Mouse (Mus musculus) layer of hippocampus, adult 9-10 months (tissue): Measurements from ENCODE around the gene Mrps15.
A peak's percentile ranks its signal among the peaks of the same experiment; 100 is the strongest.

Experiments
- DNase-seq: peaks from one replicate; pipeline ENCODE4 v3.0.0; 2022; ENCODE audit warnings: low spot score

The Mrps15 gene

GRCm38 (mm10) chr4:126046851-126047585 lies at the start of gene Mrps15:
Mrps15 (plus strand) TSS chr4:126046925.
- no peak for DNase-seq

- no peak for DNase-seq
Observed at GRCm38 (mm10) chr4:125997826-125998225, 48.9 kb upstream of the Mrps15 start.

DNA sequence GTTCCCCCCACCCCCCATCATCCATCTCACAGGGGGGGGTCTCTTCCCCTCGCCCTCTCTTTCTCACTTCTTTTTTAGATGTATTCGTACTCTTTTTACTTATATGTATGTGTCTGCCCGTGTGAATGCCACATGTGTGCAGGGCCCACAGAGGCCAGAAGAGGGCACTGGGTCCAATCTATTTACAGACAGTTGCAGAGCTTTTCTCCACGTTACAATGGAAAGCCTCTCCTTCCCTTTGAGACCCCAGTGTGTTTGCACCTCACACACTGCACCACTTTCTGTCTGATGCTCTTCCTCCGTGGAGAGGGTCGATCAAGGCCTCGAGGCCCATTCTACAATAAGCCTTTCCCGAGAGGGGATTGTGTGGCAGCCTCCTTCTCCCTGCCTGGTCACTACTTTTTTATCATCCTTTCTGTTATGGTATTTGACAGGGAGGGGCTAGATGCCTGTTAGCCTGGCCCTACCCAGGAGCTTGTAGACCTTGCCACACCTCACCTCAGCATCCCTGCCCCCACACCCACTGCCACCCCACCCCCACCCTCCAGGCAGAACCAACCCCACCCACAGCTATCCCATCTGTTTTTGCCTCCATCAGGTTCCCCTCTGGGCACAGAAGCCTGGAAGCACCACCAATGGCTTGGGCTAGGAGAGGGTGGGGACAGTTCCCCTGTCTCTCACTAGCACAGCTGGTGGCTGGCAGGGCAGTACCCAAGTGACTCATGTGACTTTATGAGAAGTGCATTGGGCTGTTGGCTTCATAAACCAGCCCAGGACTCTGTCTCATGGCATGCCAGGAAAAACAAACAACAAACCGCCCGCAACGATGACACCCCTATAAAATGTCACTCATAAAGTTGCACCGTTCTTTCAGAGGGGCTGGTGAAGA lies 45.2 kb upstream of the Mrps15 start:
- DNase-seq = no peak

- no peak for DNase-seq
Observed at GRCm38 (mm10) chr4:126017676-126018332, 28.9 kb upstream of the Mrps15 start.

GRCm38 (mm10) chr4:126018966-126019538 lies 27.7 kb upstream of the Mrps15 start:
- no peak for DNase-seq

DNA sequence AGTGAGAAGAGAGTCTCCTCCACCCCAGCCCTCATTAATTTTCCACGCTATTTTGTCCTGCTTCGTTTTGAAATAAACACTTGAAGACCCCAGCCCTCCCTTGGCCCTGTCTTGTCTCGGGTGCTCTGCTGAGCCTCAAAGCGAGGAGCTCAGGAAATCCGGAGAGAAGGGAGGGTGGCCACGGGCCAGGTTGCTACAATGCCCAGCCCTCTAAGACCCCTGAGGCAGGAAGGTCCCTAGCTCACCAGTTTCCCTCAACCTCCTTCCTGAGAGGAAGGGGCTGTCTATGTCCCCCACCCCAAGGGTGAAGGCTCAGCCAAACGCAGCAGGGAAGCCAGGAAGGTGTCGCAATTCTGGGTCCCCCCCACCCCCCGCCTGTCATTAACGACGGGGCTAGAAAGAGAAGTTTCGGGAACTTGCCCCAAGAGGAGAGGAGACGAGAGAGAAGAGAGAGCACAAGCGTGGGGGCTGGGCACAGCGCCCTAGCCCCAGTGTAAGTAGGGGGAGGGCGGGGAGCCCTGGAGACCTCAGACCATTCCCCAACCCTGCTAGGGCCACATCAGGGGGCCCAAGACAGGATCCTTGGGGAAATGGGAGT lies 22.3 kb upstream of the Mrps15 start, which contains the start of gene Csf3r:
Gene Csf3r, plus strand, starts transcription at position 248 of the 598 bp plus-strand sequence.
- DNase-seq = no peak

DNA sequence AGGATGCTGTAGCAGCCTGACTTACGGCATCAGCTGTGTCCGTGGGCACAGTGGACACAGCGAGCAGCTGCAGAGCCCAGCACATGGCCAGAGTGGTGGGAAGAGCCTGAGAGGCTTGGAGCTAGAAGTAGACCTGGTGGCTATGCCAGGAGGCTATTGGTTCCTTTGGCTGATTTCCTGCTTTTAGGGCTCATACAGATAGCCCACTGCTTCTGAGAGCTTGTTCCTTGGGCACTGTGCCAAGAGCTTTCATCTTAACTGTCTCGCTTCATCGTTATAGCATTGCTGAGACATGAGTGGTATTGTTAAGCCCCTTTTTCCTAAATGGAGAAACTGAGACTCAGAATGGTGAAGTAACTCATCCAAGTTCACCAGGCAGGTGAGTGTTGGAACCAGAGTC lies 20.9 kb upstream of the Mrps15 start:
- DNase-seq = no peak

GRCm38 (mm10) chr4:126027980-126028379 lies 18.7 kb upstream of the Mrps15 start:
- DNase-seq = no peak

GRCm38 (mm10) chr4:126029042-126029441 lies 17.7 kb upstream of the Mrps15 start:
- DNase-seq = no peak

- DNase-seq = no peak
Observed at GRCm38 (mm10) chr4:126030705-126031104, 16.0 kb upstream of the Mrps15 start.

- DNase-seq = no peak
Observed at GRCm38 (mm10) chr4:126035413-126035812, 11.3 kb upstream of the Mrps15 start.

DNA sequence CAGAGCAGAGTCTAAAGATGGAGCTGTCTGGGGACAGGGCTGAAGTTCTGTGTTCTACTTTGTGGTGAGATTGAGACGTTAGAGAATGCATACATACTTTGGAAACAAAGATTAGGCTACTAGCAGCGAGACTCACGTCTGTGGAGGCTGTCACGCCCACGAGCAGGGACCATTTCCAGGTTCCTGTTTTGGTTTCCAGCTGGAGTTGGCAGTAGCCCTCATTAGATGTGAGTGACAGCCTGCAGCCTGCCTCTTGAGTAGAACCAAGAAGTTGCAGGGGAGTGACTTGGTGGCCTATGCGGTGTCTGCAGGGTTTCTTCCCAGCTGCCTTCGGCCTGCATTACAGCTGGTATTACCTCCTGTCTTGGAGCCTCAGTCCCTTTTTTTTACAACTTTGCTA lies 4.9 kb downstream of the Mrps15 start:
- peak; percentile 70 for DNase-seq

- DNase-seq = no peak
Observed at GRCm38 (mm10) chr4:126057207-126058133, 10.7 kb downstream of the Mrps15 start.

DNA sequence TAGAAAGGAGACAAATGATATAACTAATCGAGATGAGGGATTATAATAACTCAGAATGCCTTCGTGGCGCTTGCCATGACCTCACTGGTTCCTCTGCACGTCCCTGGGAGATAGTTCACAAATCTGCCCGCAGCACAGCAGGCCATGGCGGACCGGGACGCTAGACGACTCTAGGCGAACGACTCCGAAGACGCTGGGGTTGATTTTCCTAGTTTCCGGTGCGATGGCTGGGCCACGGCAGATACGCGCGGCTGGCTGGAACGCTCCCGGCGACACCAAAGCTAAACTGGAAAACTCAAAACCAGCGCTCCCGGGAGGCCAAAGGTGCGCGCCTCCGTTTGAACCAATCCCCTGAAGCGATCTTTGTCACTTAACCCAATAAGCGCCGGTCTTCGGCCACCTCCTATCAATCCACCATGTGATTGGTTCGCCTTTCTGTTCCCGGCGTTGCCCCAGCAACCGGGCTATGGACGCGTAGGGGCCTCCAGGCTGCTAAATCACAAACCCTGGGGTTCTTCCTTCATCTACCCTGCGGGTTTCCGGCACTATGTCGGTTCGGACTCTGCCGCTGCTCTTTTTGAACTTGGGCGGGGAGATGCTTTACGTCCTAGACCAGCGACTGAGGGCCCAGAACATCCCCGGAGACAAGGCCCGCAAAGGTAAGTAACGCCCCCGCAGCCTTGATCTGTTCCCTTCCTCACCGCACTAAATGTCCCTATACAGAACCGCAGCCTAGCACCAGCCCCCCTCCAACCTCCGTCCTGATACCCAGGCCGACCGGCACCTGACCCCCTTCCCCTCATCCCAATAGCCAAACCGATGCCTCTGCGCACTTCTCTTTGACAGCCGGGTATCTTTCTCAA lies 11.6 kb downstream of the Mrps15 start, which contains the start of gene Oscp1:
Gene Oscp1, plus strand, starts transcription at position 432 of the 863 bp plus-strand sequence.
- DNase-seq = peak; percentile 87

- DNase-seq = no peak
Observed at GRCm38 (mm10) chr4:126058997-126059362, 12.3 kb downstream of the Mrps15 start.

GRCm38 (mm10) chr4:126062856-126063255 lies 16.1 kb downstream of the Mrps15 start:
- DNase-seq = no peak

DNA sequence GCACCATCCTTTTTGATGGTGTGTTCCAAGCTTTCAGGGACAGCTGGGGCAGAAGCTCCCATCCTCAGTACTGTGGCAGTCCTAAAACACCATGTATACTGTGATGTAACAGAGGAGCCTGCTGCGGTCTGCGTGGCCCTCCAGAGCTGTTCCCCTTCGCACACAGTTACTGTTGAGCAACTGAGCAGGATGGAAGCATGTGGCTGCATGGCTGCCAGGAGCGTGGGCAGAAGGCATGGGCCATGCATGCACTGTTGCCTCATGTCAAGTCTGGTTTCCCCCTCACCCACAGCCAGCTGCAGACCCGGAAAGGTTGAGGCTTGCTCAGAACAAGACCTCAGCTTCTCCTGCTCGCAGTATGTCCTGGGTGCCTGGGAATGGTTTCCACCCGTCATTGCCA lies 18.5 kb downstream of the Mrps15 start:
- peak; percentile 60 for DNase-seq

DNA sequence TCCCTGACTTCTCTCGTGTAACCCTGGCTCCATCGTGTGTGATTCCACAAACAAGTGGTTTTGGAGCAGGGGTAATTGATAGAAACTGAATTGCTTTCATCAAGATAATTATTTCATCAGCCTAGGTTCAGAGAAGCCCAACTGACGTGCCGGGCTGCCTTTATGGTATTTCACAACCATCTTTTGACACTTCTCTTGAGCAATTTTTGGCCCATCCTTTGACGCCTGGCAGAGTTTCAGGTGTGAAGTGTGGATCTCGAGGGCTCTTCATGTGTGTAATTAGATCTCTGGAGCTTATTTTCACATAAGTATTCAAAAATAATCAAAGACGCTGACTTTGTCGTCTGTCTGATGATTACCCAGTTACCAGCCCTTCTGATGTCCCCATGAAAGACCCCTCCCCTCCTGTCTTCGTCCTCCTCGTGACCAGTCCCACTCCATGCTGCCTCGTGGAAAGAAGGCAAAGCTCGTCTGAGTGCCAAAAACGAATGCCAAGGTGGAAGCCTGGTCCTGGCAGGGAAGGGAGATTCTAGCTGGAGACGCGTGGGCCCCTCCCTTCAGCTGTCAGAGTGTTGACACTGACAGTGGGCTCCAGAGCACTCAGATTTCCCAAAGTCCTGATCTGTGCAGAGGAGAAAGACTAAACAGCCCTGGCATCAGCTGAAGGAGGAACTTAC lies 20.8 kb downstream of the Mrps15 start:
- DNase-seq = no peak

DNA sequence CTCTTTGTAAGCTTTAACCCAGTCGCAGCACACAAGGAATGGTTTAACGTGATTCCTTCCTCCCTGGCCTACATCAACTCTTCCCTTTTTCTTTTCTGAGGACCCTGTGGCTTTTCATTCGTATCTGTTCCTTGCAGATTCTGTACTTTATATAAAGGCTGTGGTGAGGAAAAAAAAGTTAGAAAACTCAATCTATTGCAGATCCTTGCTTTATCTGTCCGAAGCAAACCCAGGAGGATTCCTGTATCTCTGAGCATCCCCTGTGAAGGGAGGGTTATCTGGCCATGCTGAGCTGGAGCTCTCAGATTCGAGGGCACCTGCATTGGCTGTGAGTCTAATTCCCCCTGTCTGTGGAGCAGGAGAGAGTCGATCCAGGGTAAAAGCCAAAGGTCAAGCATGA lies 22.1 kb downstream of the Mrps15 start:
- DNase-seq = no peak
